Mouse (Mus musculus): ENCODE measurements around the gene Gpsm3. TPM values are rescaled to one million over a fixed set of nuclear protein-coding genes. Genes with fewer than 3 reads are reported as not detected.
A peak's percentile ranks its signal among the peaks of the same experiment; 100 is the strongest.

Gene Gpsm3
- polyA plus RNA-seq, 1 experiment from 2014 or later, result 3.4 TPM

DNA sequence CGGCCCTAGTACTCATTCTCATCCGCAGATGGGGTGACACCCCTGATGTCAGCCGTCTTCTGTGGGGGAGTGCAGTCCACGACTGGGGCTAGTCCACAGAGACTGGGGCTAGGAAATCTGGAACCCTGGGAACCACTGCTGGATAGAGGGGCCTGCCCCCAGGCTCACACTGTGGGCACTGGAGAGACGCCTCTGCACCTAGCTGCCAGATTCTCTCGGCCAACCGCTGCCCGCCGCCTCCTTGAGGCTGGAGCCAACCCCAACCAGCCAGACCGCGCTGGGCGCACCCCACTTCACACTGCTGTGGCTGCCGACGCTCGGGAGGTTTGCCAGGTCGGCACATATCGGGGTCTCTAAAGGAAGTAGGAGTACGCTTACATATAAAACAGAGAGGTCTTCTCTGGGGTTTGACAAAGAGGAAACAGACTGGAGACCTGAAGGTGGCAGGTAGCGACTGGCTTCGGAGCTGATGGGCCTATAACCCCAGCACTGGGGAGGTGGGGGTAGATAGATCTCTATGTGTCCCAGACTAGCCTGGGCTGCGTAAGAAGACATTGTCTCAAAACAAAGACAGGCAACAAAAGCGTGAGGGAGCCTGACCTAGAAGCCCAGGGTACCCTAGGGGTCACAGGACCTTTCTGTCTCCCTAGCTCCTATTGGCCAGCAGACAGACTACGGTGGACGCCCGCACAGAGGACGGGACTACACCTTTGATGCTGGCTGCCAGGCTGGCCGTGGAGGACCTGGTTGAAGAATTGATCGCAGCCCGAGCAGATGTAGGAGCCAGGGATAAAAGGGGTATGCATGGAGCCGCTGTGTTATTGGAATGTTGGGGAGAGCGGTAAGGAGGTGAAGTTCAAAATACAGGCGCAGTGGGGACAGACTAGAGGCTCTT, 3.5 kb upstream of the Gpsm3 start:
- ATAC-seq, result peak; percentile 13
- no peaks in the 10 kb centered on the region for H3K27me3 ChIP-seq (replicated peaks; ENCODE audit: control insufficient read depth, insufficient read depth, low read length)
- no peaks in the 10 kb centered on the region for H3K36me3 ChIP-seq (ENCODE audit: control insufficient read depth, insufficient read depth, low read length)
- H3K9me3 ChIP-seq (ENCODE audit: control insufficient read depth, low read length), result no peaks in the 10 kb centered on the region
- peak overlapping the region; percentile 81 for H3K9ac ChIP-seq (ENCODE audit: low read depth, low read length)
- peak overlapping the region; percentile 69 for H3K4me2 ChIP-seq (ENCODE audit: low read length)
- WGBS, result 15% methylated on average over 32 of the region's 32 CpGs
- peaks cover 22% of the 10 kb centered on the region for H3K4me1 ChIP-seq (ENCODE audit: control insufficient read depth, insufficient read depth, low read depth, low read length)
- H3K27ac ChIP-seq (ENCODE audit: low read depth, low read length), result peak overlapping the region; percentile 99
- peak overlapping the region; percentile 70 for H3K4me3 ChIP-seq (ENCODE audit: low read length)

DNA sequence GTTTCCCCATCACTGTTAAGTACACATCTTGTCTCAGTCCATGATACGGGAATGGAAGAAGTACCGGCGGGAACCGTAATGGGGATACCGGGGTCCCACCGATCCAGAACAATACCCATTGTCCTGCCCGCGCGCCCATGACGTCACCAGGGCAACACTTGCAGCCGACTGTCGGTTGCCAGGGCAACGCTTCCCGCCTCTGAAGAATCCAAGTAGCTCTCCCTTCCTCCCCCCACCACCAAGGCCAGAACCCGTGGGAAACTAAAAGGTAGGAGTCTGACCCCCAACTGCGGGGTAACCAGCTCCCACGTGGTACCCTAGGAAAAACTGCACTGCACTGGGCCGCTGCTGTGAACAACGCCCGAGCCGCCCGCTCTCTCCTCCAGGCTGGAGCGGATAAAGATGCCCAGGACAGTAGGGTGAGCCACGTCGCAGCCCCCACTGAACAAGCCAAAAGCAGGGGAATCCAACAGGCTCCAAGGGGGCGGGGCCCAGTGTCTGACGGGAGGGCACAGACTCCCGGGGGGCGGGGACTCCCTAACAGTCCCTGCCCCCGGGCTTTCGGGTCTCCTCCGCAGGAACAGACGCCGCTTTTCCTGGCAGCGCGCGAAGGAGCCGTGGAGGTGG, 2.7 kb upstream of the Gpsm3 start:
- Histone ChIP-seq H3K9ac (ENCODE audit: low read depth, low read length) (peak overlapping the region; percentile 81), H3K27ac (ENCODE audit: low read depth, low read length) (peak overlapping the region; percentile 99), H3K9me3 (ENCODE audit: control insufficient read depth, low read length) (no peaks in the 10 kb centered on the region), H3K4me3 (ENCODE audit: low read length) (peak overlapping the region; percentile 70), H3K4me1 (ENCODE audit: control insufficient read depth, insufficient read depth, low read depth, low read length) (peaks cover 27% of the 10 kb centered on the region), H3K27me3 (replicated peaks; ENCODE audit: control insufficient read depth, insufficient read depth, low read length) (no peaks in the 10 kb centered on the region), H3K36me3 (ENCODE audit: control insufficient read depth, insufficient read depth, low read length) (no peaks in the 10 kb centered on the region), H3K4me2 (ENCODE audit: low read length) (peak overlapping the region; percentile 69)
- peak; percentile 84 for ATAC-seq
- 0% methylated on average over 36 of the region's 38 CpGs for whole genome bisulfite sequencing

GRCm38 (mm10) chr17:34587423-34587811, 2.2 kb upstream of the Gpsm3 start:
- peak overlapping the region; percentile 81 for H3K9ac ChIP-seq (ENCODE audit: low read depth, low read length)
- peak overlapping the region; percentile 69 for H3K4me2 ChIP-seq (ENCODE audit: low read length)
- H3K27me3 ChIP-seq (replicated peaks; ENCODE audit: control insufficient read depth, insufficient read depth, low read length), result no peaks in the 10 kb centered on the region
- under 1% methylated on average over 41 of the region's 50 CpGs for WGBS
- peaks cover 27% of the 10 kb centered on the region for H3K4me1 ChIP-seq (ENCODE audit: control insufficient read depth, insufficient read depth, low read depth, low read length)
- peak overlapping the region; percentile 99 for H3K27ac ChIP-seq (ENCODE audit: low read depth, low read length)
- H3K4me3 ChIP-seq (ENCODE audit: low read length), result peak overlapping the region; percentile 70
- H3K36me3 ChIP-seq (ENCODE audit: control insufficient read depth, insufficient read depth, low read length), result no peaks in the 10 kb centered on the region
- H3K9me3 ChIP-seq (ENCODE audit: control insufficient read depth, low read length), result no peaks in the 10 kb centered on the region
- peak; percentile 85 for ATAC-seq

DNA sequence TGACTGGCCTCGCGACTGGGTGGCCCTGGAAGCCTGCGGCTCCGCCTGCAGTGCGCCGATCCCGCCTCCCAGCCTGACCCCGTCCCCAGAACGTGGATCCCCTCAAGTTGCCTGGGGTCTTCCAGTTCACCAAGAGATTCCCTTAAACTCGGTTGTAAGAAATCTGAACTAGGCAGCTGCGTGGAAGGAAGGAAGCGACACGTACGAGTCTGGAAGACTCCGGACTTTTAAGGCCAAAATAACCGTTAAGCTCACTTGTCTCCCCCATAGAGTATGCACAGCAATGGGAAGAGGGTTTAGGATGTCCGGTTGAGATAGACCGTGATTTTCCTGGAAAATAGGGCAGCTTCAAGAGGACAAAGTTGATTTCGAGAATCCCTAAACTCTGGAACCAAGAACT, 1.8 kb upstream of the Gpsm3 start:
- peaks cover 27% of the 10 kb centered on the region for H3K4me1 ChIP-seq (ENCODE audit: control insufficient read depth, insufficient read depth, low read depth, low read length)
- H3K4me3 ChIP-seq (ENCODE audit: low read length), result peak overlapping the region; percentile 70
- H3K27me3 ChIP-seq (replicated peaks; ENCODE audit: control insufficient read depth, insufficient read depth, low read length), result no peaks in the 10 kb centered on the region
- peak overlapping the region; percentile 99 for H3K27ac ChIP-seq (ENCODE audit: low read depth, low read length)
- no peaks in the 10 kb centered on the region for H3K36me3 ChIP-seq (ENCODE audit: control insufficient read depth, insufficient read depth, low read length)
- WGBS, result 3% methylated on average over 19 of the region's 19 CpGs
- H3K4me2 ChIP-seq (ENCODE audit: low read length), result peak overlapping the region; percentile 69
- no peaks in the 10 kb centered on the region for H3K9me3 ChIP-seq (ENCODE audit: control insufficient read depth, low read length)
- ATAC-seq, result no peak
- peak overlapping the region; percentile 81 for H3K9ac ChIP-seq (ENCODE audit: low read depth, low read length)

GRCm38 (mm10) chr17:34588767-34589166, 839 bp upstream of the Gpsm3 start:
- no peaks in the 10 kb centered on the region for H3K36me3 ChIP-seq (ENCODE audit: control insufficient read depth, insufficient read depth, low read length)
- 59% methylated on average over 3 of the region's 3 CpGs for WGBS
- H3K27me3 ChIP-seq (replicated peaks; ENCODE audit: control insufficient read depth, insufficient read depth, low read length), result no peaks in the 10 kb centered on the region
- H3K9ac ChIP-seq (ENCODE audit: low read depth, low read length), result no peak overlapping the region
- no peak overlapping the region for H3K27ac ChIP-seq (ENCODE audit: low read depth, low read length)
- H3K4me2 ChIP-seq (ENCODE audit: low read length), result no peak overlapping the region
- H3K9me3 ChIP-seq (ENCODE audit: control insufficient read depth, low read length), result no peaks in the 10 kb centered on the region
- H3K4me3 ChIP-seq (ENCODE audit: low read length), result no peak overlapping the region
- ATAC-seq, result no peak
- H3K4me1 ChIP-seq (ENCODE audit: control insufficient read depth, insufficient read depth, low read depth, low read length), result peaks cover 31% of the 10 kb centered on the region

GRCm38 (mm10) chr17:34589206-34589605, 400 bp upstream of the Gpsm3 start:
- Histone ChIP-seq H3K27me3 (replicated peaks; ENCODE audit: control insufficient read depth, insufficient read depth, low read length) (no peaks in the 10 kb centered on the region), H3K4me2 (ENCODE audit: low read length) (no peak overlapping the region), H3K9ac (ENCODE audit: low read depth, low read length) (no peak overlapping the region), H3K4me1 (ENCODE audit: control insufficient read depth, insufficient read depth, low read depth, low read length) (peaks cover 35% of the 10 kb centered on the region), H3K36me3 (ENCODE audit: control insufficient read depth, insufficient read depth, low read length) (no peaks in the 10 kb centered on the region), H3K4me3 (ENCODE audit: low read length) (no peak overlapping the region), H3K27ac (ENCODE audit: low read depth, low read length) (no peak overlapping the region), H3K9me3 (ENCODE audit: control insufficient read depth, low read length) (no peaks in the 10 kb centered on the region)
- WGBS, result 44% methylated on average over 7 of the region's 7 CpGs
- no peak for ATAC-seq

- Histone ChIP-seq H3K27me3 (replicated peaks; ENCODE audit: control insufficient read depth, insufficient read depth, low read length) (no peaks in the 10 kb centered on the region), H3K9me3 (ENCODE audit: control insufficient read depth, low read length) (no peaks in the 10 kb centered on the region), H3K4me2 (ENCODE audit: low read length) (peak overlapping the region; percentile 69), H3K4me1 (ENCODE audit: control insufficient read depth, insufficient read depth, low read depth, low read length) (peaks cover 40% of the 10 kb centered on the region), H3K27ac (ENCODE audit: low read depth, low read length) (peak overlapping the region; percentile 99; the same call in 1 of the 2 replicates), H3K4me3 (ENCODE audit: low read length) (no peak overlapping the region), H3K36me3 (ENCODE audit: control insufficient read depth, insufficient read depth, low read length) (no peaks in the 10 kb centered on the region; the same call in 1 of the 2 replicates), H3K9ac (ENCODE audit: low read depth, low read length) (0 out of 2 replicates have a peak overlapping the region, but pooled peaks have one; percentile 32)
- WGBS, result 70% methylated on average over 15 of the region's 15 CpGs
- no peak for ATAC-seq
Measured at GRCm38 (mm10) chr17:34590154-34590987, 765 bp downstream of the Gpsm3 start.

DNA sequence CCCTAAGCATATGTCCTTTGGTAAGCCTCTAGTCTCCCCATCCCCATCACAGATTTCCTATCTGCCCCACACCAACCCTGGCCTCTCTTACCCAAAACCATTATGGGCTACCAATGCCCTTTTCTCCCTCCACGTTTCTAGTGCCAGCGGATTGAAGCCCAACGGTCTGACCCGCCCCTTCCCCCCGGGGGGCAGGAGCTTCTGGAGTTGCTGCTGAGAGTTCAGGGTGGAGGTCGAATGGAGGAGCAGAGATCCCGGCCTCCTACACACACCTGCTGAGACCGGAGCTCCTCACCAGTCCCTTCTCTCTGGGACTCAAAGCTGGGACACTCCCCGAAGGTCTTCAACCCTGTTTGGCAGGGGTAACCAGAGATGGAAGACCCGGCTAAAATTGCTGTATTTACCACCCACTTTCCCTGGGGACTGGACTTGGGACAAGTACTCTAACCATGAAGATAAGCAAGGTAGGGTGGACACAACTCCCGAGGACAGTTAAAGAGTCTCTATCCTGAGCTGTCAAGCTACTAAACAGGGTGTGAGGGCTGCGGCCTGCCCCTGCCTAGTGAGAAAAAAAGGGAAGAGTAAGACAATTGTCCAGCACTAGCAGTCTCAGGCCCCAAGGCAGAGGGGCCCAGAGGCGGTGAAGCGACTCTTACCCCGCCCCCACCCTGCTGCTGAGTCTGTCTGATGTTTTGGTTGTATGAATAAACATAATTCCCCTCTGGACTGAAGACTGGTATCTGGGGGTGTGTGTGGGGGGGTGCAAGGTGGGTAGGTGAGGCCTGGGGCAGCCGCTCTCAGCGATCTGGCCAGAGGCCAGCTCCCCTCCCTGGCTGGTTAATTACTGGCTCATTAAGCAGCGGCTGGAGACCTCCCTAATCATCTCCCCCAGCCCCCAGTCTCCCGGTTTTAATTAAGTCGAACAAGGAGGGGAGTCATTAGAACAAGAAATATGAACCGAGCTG, 1.7 kb downstream of the Gpsm3 start, which contains the start of gene Pbx2:
TSS of gene Pbx2 (plus strand) at position 238 of the 965 bp plus-strand sequence.
- peaks cover 32% of the 10 kb centered on the region for H3K4me1 ChIP-seq (ENCODE audit: control insufficient read depth, insufficient read depth, low read depth, low read length)
- peak within 1 kb of the TSS; percentile 99 for H3K27ac ChIP-seq (ENCODE audit: low read depth, low read length)
- peak within 1 kb of the TSS; percentile 69 for H3K4me2 ChIP-seq (ENCODE audit: low read length)
- WGBS, result 3% methylated on average over 20 of the region's 21 CpGs
- ATAC-seq, result no peak; the same call in 1 of the 2 replicates
- H3K27me3 ChIP-seq (replicated peaks; ENCODE audit: control insufficient read depth, insufficient read depth, low read length), result no peaks in the 10 kb centered on the region
- peak within 1 kb of the TSS; percentile 89 for H3K4me3 ChIP-seq (ENCODE audit: low read length)
- no peaks in the 10 kb centered on the region for H3K9me3 ChIP-seq (ENCODE audit: control insufficient read depth, low read length)
- peaks cover 5% of the 10 kb centered on the region for H3K36me3 ChIP-seq (ENCODE audit: control insufficient read depth, insufficient read depth, low read length)
- H3K9ac ChIP-seq (ENCODE audit: low read depth, low read length), result peak within 1 kb of the TSS; percentile 98

All from hindbrain, embryonic 16.5 days (tissue).